ENCODE assay signal across 8 mouse cellular contexts in the genomic region with DNA sequence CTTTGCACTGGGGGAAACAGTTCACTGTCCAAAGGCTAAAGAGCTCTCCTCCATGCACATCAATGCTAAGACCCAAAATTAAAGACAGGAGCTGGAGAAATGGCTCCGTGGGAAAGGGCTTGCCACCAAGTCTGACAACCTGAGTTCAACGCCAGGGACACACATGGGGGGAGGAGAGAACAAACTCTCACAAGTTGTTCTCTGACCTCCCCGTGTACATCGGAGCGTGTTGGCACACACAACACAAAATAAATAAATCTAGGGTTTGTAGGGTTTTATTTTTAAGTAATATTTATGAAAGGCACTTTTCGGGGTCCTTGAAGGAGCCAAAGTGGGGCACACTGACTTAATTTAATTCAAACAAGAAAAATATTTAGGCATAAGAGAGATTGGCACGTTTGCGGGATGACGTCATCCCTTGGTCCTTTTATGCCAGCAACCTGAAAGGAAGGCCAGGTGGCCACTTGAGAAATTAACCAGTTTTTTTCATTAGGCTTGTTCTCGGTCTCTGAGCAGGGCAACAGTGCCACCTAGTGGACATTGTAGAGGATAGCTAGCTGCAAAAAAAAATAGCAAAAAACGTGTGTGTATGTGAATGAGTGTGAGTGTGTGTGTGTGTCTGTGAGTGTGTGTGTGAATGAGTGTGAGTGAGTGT. TPM values are rescaled to one million over a fixed set of nuclear protein-coding genes. Genes with fewer than 3 reads are reported as not detected.
DNase-seq lines count a peak whose midpoint lies in the region; ATAC-seq and TF ChIP-seq lines count a peak whose summit lies in the region.
"Had no signal": no experiment of that assay in that cellular context is flagged by ENCODE, and none has a peak within 500 bp of the region (broad histone marks: within the 10 kb centered on the region; RNA-seq: fewer than 3 reads in every experiment).

No protein-coding gene starts in this region.

- peak; percentile 51 for ATAC-seq in Patski

- intact Hi-C loops in left cerebral cortex, postnatal 4 days (cut with DNase I): loop anchor here (2.0 to 5.0 kb wide), 2 partner anchors 1339 to 1693 kb away; no protein-coding TSS in a partner anchor

- CTCF ChIA-PET in Patski (lab: Charles Lee): interaction anchor here (1.0 kb wide), 1 partner anchor 9 kb away, joined by 6 read pairs; no protein-coding TSS in a partner anchor

- WGBS in heart, embryonic 10.5 days: 45% methylated on average over 11 of the region's 11 CpGs

- peak; percentile 80 for TF ChIP-seq CTCF in Patski (IDR thresholded peaks at IDR 0.05)

- in situ Hi-C loops in Patski (cut with MboI; ENCODE audit: low pct_unique_long_range_greater_than_20kb): loop anchor here (10.0 kb wide), 3 partner anchors 1301 to 1621 kb away; no protein-coding TSS in a partner anchor

- H3K4me1 ChIP-seq in heart, embryonic 10.5 days: no peaks in the 10 kb centered on the region
- H3K4me1 ChIP-seq: heart, embryonic 15.5 days had no signal

- H3K36me3 ChIP-seq in heart, embryonic 10.5 days: no peaks in the 10 kb centered on the region
- H3K36me3 ChIP-seq: heart, embryonic 15.5 days had no signal

- H3K4me3 ChIP-seq in heart, embryonic 10.5 days: no peak overlapping the region
- H3K4me3 ChIP-seq: heart, embryonic 15.5 days had no signal

- DNase-seq in ovary, postnatal 36 days (ENCODE audit: low spot score): peak; percentile 17
- DNase-seq in ovary, adult 18-20 months (ENCODE audit: low spot score): no peak
- DNase-seq in Patski (ENCODE audit: low read depth, low spot score): no peak
- DNase-seq in cerebellum, postnatal 14 days: peak; percentile 89 to 90
- peak; percentile 77 for DNase-seq in heart, embryonic 10.5 days (ENCODE audit: low spot score)
- peak; percentile 77 for DNase-seq in left cerebral cortex, postnatal 4 days
- DNase-seq in retina, embryonic 14.5 days (ENCODE audit: low spot score): peak; percentile 86

- H3K9me3 ChIP-seq in heart, embryonic 10.5 days: no peaks in the 10 kb centered on the region
- H3K9me3 ChIP-seq: heart, embryonic 15.5 days had no signal

- H3K27ac ChIP-seq in heart, embryonic 10.5 days: no peak overlapping the region
- H3K27ac ChIP-seq: heart, embryonic 15.5 days had no signal

- no peaks in the 10 kb centered on the region for H3K27me3 ChIP-seq in Patski
- no peaks in the 10 kb centered on the region for H3K27me3 ChIP-seq in heart, embryonic 10.5 days (ENCODE audit: insufficient read depth, poor library complexity, severe bottlenecking)

- POLR2A ChIA-PET in Patski (lab: Charles Lee): no interaction called here

RNA-seq across cellular contexts. Expression of a gene that starts 32.7 kb away (rescaled TPM):
- not detected for polyA plus RNA-seq in Patski (2021)
- not detected in 2 replicates for polyA plus RNA-seq in heart, embryonic 10.5 days (2016; fragmentation: Nextera tagmentation; extraction: Ambion mirVana)
- under 1 TPM; 0.18 TPM for total RNA-seq in left cerebral cortex, postnatal 4 days (2021)
- polyA plus RNA-seq: heart, embryonic 15.5 days had no signal

Comparison
In these comparisons a context has a peak if more than half of its experiments do, and no peak if none do; other contexts are left out.
1. DNase-seq: peak in ovary, postnatal 36 days (single experiment), cerebellum, postnatal 14 days (2 of 2), heart, embryonic 10.5 days (single experiment), left cerebral cortex, postnatal 4 days (single experiment) and retina, embryonic 14.5 days (single experiment); none in ovary, adult 18-20 months (single experiment) and Patski (single experiment).